Mouse (Mus musculus): ENCODE data around the gene Wbp11.

Gene Wbp11

DNA sequence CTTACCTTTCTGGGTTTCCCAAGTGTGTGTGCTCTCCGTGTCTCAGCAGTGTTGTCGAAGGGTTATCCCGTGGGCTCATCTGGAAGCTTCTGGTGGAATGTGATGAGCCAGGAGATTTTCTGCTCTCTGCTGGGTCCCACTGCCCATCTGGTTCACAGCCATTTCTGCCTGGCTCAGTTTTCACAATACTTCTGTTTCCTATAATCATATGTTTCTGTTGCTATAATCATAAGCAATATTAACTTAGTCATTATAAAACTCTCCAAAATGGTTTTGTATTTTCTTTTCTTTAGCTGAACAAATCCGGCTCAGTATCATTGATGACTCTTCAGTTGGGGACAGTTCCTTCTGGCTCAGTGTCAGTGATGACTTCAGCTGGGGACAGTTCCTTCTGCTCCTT, 7.3 kb upstream of the Wbp11 start, which contains the start of gene Smco3:
TSS of gene Smco3 (minus strand) at position 101 of the 400 bp plus-strand sequence.
- no peak for DNase-seq (ENCODE audit: low spot score)

DNA sequence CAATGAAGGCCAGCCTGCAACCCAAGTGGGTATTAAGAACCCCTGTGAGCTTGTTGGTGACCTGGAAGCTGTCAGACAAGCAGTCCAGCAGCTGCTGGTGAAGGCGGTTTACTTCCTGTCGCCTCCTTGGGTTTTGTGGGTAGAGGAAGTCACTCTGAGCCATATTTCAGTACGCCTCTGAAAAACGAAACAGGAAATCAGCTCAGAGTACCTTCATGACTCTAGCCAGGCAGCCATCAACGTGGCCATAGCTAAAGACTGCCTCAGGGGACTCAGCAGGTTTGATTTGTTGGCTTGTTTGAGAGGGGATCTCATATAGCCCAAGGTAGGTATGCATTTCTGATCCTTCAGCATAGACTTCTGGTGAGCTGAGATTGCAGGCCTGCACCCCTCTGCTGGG, 3.7 kb upstream of the Wbp11 start:
- DNase-seq (ENCODE audit: low spot score): no peak

DNA sequence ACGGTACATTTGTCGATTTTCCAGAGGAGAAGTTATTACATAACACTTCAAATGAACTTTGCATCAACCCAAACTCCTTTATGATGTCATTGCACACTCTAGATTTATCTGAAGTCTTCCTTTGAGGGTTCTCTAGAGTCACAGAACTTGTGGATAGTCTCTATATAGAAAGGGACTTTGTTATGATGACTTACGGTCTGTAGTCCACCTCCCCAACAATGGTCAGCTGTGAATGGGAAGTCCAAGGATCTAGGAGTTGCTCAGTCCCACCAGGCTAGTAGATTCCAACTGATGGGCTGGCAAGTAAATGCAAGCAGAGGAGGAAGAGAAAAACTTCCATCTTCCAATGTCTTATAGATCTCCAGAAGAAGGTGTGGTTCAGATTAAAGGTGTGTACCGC, 648 bp upstream of the Wbp11 start:
- no peak for DNase-seq (ENCODE audit: low spot score)

DNA sequence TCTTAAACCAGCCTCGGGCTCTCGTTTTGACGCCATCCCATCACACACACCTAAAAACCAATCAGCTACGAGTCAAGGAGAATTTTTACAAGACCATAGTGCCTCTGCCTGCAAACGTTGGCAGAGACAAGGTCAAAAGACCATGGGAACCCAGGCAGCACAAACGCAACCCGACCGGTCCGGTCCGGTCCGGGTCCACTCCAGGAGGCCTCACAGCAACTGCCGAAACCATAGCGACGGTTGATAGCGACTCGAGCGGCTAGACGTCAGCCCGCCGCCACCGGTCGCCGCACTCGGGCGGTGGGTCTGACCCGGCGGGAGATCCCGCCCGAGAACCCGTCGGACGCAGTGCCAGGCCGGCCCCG, 535 bp downstream of the Wbp11 start, which contains the start of gene BC049715:
TSS of gene BC049715 (plus strand) at position 111 of the 365 bp plus-strand sequence.
- DNase-seq (ENCODE audit: low spot score): no peak

DNA sequence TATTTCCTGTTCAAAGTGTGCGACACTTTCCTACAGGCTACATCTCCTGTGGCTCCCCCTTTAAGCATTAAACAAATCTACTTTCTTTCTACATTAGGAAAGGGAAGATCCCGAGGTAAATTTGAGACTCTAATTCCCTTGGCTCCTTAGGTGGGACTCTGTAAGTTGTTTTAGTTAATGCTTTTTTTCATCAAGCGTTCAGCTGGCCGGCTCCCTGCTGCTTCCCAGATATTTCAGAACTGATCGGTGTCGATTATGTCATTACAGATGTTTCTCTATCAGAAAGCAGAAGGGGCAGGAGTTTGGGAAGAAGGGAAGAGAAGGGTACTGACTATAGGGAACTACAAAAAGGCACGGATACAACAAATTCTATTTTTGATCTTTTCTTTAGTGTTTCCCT, 917 bp downstream of the Wbp11 start:
- no peak for DNase-seq (ENCODE audit: low spot score)

DNA sequence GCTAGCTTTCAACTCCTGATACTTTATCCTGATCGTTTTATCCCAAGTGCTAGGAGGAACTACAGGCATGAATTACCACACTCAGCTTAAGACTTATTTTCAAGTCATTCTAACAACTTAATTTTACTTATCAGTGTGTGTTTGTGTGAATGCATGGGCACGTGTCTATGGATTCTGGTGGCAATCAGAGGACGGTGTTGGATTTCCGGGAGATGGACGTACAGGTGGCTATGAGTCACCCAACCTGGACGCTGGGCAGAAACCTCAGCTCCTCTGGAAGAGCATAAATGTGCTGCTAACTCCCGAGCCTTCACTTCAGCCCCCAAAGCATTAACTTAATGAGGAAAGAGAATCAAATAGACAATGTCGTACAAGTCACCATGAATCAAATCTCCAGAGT, 3.0 kb downstream of the Wbp11 start:
- no peak for DNase-seq (ENCODE audit: low spot score)

DNA sequence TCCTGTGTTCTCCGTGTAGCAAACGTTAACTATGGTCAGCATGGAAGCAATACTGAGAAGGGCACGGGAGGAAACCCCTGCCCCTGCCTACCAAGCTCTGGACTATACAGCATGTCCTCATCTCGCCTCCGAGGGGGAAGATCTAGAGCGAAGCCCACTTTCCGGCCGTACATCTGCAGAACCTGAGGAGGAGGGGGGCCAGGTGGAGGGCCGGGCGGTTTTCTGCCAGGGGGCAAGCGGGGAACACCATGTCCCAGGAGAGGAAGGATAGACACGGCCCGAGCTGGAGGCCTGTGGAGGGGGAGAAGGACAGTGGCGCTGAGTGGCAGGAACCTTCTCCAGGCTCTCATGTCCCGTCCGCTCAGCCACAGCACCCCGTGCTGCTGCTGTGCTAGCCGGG, 6.9 kb downstream of the Wbp11 start:
- no peak for DNase-seq (ENCODE audit: low spot score)

DNA sequence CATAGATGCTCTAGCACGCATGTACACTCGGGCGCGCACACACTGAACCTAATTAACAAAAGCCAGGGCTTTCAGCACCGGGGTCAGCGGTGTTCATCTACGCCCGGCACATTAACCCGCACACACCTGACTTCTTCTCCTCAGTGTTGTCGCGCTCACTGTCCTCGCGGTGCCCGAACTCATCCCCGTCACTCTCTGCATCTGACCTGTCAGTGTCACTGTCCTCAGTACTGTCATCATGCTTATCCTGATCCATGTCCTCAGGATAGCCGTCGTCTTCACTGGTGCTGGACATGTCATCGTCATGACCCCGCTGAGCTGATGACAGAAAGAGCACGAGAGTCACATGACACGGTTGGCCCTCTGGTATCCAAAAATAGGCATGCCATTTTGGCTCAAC, 7.7 kb downstream of the Wbp11 start:
- no peak for DNase-seq (ENCODE audit: low spot score)

DNA sequence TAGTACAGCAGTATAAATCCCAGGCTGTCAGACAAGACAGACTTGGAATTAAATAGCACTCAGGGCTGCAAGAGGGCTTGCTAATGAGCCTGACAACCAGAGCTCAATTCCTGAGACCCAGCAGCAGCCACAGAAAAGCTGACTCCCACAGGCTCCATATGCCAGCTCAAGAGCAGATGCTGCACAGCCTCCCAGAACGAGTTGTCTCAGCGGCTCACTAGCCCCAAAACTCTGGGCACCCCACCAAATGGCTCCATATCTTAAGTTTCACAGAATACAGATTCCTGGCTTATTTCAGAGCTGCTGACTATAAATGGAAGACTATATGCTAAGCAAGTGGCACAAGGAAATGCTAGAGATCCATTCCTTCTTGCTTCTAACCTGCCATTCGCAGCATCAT, 10.5 kb downstream of the Wbp11 start:
- DNase-seq (ENCODE audit: low spot score): no peak

DNA sequence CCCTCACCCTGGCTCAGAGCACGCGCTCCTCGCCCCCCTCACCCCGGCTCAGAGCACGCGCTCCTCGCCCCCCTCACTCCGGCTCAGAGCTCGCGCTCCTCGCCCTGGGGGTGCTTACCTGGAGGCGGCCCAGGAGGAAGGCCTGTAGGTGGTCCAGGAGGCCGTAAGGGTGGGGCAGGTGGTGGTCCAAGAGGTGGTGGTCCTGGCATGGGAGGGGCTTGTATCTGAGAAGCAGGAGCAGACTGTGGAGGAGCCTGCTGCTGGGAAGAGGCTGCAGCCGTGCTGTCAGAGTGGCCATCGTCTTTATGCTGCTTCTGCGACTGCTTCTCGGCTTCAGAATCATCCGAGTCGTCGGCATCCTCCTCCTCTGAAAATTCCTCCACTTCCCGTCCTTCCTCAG, 11.2 kb downstream of the Wbp11 start:
- no peak for DNase-seq (ENCODE audit: low spot score)

DNA sequence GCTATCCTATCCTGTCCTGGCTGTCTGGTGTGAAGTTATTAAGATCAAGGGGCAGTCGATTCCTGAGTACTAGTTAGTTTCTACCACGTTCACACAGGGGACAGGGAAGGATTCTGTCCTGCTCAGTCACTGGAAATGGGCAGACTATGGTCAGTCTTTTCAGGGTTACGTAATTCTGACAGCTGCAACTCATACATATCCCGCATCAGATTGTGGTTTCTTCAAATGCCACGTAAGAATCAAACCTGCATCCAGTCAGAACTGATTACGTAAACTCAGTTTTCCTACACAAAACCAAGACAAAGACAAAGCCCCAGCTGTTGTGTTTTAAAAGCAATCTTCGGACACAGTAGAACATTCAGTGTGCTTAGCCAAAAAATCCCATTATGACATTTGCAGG, 12.7 kb downstream of the Wbp11 start:
- no peak for DNase-seq (ENCODE audit: low spot score)

DNA sequence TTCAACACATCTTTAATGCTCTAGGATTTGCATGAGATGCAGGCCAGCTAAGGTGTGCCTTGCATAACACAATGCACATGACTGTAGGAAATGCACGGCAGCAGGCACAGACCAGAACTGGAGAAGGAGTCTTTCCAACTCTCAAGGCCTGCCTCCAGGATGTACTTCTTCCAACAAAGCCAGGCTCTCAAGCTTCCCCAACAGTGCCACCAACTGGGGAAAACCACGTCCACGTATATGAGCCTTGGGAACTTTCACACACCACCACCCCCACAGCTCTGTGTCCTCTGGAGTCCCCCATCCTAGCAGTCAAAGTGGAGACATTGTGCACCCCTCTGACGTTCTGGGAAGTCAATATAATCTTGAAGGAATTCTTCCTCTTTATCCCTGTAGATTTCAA, 14.9 kb downstream of the Wbp11 start:
- DNase-seq (ENCODE audit: low spot score): no peak

DNA sequence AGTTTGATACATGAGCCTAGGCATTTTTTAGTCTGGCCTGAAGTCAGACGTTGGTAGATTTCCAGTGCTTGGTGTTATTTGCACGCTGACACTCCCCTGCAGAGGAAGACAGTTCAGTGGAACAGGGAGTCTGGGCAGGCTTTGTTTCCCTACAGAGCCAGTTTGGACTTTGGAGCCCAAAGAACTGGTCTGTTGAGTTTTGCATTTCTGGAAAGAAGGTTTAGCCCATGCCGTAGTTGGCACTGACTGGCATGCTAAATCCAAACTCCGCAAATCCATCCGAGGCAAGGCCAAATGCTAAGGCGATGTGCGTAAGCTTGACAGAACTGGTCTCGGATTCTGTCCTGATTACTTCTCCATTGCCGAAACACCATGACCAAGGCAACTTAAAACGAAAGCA, 16.8 kb downstream of the Wbp11 start:
- DNase-seq (ENCODE audit: low spot score): no peak

DNA sequence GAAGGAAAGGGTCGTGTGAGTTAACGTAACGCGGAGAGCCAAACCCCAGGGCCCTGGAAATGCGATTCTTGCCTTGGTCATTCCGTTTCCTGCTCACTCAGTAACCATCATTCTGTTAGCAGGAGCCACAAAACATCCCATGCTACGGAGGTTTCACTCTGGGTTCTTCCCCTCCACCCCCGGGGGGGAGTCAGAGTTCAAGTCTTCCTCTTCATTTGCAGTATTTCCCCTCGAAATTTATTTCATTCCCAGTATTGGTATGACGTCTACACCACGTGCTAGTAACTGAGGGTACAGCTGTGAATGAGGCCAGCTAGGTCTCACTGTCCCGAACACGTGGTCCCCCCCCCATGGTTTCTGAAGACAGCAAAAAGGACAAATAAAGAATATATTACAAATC, 18.4 kb downstream of the Wbp11 start:
- no peak for DNase-seq (ENCODE audit: low spot score)

DNA sequence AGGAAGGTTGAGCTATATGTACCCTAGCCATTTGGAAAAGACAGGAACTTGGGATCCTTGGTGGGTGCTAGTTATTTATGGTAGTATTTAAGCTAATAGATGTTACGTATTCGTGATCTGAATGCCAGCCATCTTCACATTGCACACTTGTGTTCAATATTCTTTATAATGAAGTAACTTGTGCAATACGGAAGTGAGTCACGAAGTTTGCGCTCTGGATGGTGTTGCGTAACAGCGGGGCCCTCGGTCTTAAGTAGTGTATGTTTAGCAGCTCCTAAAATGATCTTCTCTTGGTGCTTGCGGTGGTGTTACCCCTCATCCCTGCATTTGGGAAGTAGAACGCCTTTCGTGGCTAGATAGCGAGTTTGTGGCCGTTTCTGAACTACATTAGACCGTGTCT, 19.0 kb downstream of the Wbp11 start:
- DNase-seq (ENCODE audit: low spot score): no peak

DNA sequence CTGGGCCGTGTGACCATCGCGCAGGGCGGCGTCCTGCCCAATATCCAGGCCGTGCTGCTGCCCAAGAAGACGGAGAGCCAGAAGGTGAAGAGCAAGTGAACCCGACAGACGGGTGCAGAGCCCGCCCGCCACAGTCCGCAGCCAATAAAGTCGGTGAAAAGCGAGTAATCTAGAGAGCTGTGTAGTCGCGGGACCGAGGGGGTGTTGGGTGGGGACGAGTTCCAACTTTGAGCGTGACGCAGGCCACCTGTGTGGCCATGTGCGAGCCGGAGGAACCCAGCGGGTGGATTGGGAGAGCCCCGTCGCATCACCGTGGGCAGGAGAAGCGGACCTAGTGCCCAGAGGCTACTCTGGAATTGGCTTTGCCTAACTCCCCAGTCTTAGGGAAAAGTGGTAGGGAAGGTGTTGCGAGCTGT, 19.4 kb downstream of the Wbp11 start:
- peak; percentile 59 for DNase-seq (ENCODE audit: low spot score)

DNA sequence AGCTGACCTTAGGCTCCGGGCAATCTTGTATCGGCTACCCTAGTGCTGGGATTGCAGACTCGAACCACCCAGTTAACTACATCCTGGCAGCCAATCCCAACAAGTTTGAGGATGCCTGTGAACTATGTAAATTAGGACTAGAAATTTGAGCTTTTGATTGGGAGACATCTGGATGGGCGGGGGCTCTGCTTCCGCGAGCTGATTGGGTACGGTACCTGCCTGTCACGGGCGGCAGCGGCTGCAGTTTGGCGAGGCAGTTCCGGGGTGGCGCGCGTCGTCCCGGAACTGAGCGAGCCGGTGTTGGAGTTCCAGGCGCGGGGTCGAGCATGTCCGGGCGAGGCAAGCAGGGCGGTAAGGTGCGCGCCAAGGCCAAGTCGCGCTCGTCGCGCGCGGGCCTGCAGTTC, 20.0 kb downstream of the Wbp11 start, which contains the start of gene H2afj:
TSS of gene H2afj (plus strand) at position 231 of the 404 bp plus-strand sequence.
- DNase-seq (ENCODE audit: low spot score): peak; percentile 99

DNA sequence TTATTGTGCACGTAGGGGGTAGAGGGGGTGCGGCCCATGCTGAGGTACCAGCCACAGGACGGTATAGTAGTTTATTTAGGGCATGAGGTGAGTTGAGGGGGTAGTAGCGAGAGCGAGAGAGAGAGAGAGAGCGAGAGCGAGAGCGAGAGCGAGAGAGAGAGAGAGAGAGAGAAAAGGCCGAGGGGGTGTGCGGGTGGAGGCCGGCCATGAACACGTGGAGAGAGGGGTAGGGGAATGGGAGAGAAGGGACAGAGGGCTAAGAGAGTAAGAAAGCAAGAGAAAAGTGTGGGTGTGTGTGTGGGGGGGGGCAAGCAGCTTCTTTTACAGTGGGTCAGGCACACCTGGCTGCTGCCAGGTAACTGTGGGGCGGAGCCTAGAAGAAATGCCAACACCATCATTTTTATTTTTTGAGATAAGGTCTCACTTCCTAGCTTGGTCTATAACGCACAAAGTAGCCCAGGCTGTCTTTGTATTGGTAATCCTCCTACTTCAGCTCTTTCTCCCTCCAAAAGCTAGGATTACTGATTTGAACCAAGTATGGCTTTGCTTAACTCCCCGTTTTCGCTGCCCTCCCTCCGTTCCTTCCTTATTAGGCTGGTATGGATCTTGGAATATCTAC, 20.5 kb downstream of the Wbp11 start:
- no peak for DNase-seq (ENCODE audit: low spot score)

DNA sequence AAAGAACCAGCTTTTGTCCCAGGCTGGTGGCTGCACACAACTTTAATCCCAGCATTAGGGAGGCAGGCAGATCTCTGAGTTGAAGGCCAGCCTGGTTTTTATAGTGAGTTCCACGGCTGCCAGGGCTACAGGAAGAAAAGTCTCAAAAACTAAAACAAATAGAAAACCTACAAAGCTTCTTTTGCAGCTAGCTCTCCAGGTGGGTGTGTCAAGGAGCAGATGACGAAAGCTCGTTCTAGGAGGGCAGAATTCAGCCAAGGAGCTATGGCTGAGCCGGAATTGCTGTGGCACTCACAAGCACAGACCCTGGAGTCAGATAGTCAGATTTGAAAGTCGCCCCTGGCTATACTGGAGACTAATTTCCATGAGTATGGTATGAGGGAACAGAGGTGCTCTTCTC, 21.2 kb downstream of the Wbp11 start:
- DNase-seq (ENCODE audit: low spot score): no peak

DNA sequence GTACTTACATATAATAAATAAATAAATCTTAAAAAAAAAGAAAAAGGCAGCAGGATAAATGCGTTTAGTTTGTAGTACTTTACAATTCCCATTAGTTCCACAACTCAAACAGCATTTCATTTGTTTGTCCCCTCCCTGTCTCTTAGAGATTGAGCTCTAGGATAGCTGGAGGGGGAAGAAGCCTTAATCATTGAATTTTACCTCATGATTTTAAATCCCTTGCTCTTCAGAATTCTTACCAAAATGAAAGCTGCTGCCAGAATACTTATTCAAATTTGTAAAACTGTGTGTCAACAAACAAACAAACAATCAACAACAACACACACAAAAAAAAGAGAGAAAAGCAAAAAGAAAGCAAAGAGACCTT, 22.6 kb downstream of the Wbp11 start:
- no peak for DNase-seq (ENCODE audit: low spot score)

DNA sequence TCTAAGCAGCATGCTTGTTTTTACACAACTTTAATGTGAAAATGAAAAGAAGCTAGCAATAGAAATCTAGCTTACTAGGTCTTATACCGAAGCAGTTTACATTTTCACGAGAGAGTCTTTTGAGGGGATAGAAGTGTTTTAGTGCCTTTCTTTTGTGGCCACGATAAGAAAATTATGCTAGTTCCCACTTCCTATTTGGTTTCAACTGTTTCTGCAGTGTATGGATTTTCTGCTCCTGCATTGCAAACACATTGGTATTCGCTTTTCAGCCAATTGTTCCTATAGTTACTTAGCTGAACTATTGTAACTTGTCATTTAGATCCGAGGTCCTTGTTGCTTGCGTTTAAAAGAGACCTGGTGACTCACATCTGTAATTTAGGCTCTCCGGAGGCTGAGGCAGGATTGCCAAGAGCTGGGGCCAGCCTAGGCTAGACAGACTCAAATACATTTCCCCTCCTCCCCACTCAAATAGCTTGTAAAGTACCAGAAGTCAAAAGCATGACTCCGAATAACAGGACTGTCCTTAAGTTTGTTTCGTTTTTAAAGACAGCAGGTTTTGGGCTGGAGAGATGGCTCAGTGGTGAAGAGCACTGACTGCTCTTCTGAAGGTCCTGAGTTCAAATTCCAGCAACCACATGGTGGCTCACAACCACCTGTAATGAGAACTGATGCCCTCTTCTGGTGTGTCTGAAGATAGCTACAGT, 23.2 kb downstream of the Wbp11 start:
- DNase-seq (ENCODE audit: low spot score): no peak

DNA sequence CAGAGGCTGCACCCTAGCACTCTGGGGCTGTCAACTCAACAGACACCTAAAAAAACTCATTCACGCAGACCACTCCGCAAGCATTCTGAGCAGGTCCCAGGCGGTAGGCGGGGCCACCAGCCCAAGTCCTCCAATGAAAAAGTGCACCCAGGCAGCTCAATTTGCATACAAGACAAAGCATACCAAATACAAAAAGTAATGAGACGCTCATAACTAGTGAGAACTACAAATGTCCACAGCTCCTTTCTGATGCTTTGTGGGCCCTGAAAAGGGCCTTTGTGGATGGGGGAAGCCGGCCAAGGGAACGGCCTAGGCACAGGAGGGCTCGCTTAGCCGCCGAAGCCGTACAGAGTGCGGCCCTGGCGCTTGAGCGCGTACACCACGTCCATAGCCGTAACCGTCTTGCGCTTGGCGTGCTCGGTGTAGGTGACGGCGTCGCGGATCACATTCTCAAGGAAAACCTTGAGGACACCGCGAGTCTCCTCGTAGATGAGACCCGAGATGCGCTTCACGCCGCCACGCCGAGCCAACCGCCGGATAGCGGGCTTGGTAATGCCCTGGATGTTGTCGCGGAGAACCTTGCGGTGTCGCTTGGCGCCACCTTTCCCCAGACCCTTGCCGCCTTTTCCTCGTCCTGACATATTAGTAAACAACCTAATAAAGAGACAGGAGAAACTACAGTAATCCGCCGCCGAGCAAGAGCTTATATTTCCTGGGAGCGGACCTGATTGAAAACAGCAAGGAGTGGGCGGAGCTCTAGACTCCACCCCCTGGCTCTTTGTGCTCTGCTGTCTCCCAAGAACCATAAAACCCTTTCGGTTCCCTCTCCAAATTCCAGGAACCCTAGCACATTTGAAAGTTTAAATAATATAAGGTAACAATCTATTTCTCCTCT, 24.0 kb downstream of the Wbp11 start, which contains the start of gene Hist4h4:
TSS of gene Hist4h4 (minus strand) at position 677 of the 895 bp plus-strand sequence.
- peak; percentile 98 for DNase-seq (ENCODE audit: low spot score)

Data from testis, postnatal 10 days (tissue).